Mouse (Mus musculus) liver, embryonic 14.5 days (tissue): Measurements from ENCODE around the gene Sytl3. TPM values are rescaled to one million over a fixed set of nuclear protein-coding genes. Genes with fewer than 3 reads are reported as not detected.
"Not testable (repeated sequence)": the region's sequence is repeated elsewhere in the genome, so short reads cannot be mapped to it uniquely, and the experiment has no call there.

ENCODE experiments used
- ATAC-seq: fragments of 200-750 bp; cut with Nextera tagmentation; 2 replicates; pipeline ENCODE4 v1.8.0; 2017; ENCODE audit warnings: moderate number of reproducible peaks, mild to moderate bottlenecking, moderate library complexity; ENCODE audit not compliant: insufficient read depth
- DNase-seq, 3 experiments: peaks; one replicate each; pipeline ENCODE4 v3.0.0-alpha.2; 2012 to 2013; ENCODE audit warnings: low read depth in 3 of 3, low spot score in 3 of 3
- H3K27ac ChIP-seq: fragments of 300-500 bp; sonication (generic); 2 replicates; pipeline ENCODE4 v1.5.1; 2014; ENCODE audit warnings: moderate library complexity, mild to moderate bottlenecking, control low read depth, inconsistent platforms
- H3K27me3 ChIP-seq: fragments of 300-500 bp; sonication (generic); 2 replicates; pipeline ENCODE4 v1.6.1; 2014; ENCODE audit warnings: mild to moderate bottlenecking, low read length, moderate library complexity; ENCODE audit not compliant: control insufficient read depth, insufficient read depth
- H3K36me3 ChIP-seq: fragments of 300-500 bp; sonication (generic); replicated peaks from 2 replicates; pipeline ENCODE4 v1.6.1; 2014; ENCODE audit warnings: low read depth; ENCODE audit not compliant: control insufficient read depth, insufficient read depth
- H3K4me1 ChIP-seq, 2 experiments: fragments of 200-500 bp in 1 of 2; fragments of 300-500 bp in 1 of 2; sonication (generic) in 1 of 2; replicated peaks; 2 replicates each; pipeline ENCODE4 v1.6.1; 2012 to 2014; ENCODE audit warnings: antibody characterized with exemption in 1 of 2, inconsistent platforms in 1 of 2, low read length in 1 of 2; ENCODE audit not compliant: control insufficient read depth in 2 of 2, insufficient read depth in 2 of 2
- H3K4me2 ChIP-seq: fragments of 300-500 bp; sonication (generic); 2 replicates; pipeline ENCODE4 v1.6.1; 2014; ENCODE audit warnings: low read depth, mild to moderate bottlenecking, control low read depth, moderate library complexity
- H3K4me3 ChIP-seq, 2 experiments: fragments of 200-500 bp in 1 of 2; fragments of 300-500 bp in 1 of 2; sonication (generic) in 1 of 2; 2 replicates each; pipeline ENCODE4 v1.5.1; 2012 to 2014; ENCODE audit warnings: low read depth in 2 of 2, low read length in 2 of 2, mild to moderate bottlenecking in 2 of 2, control low read depth in 1 of 2, inconsistent platforms in 1 of 2, moderate library complexity in 1 of 2; ENCODE audit not compliant: insufficient read depth in 1 of 2
- H3K9ac ChIP-seq: fragments of 300-500 bp; sonication (generic); replicated peaks from 2 replicates; pipeline ENCODE4 v1.6.1; 2014; ENCODE audit warnings: mild to moderate bottlenecking, control low read depth, moderate library complexity
- H3K9me3 ChIP-seq: fragments of 300-500 bp; sonication (generic); 2 replicates; pipeline ENCODE4 v1.6.1; 2016; ENCODE audit warnings: low read length, mixed read lengths; ENCODE audit not compliant: control insufficient read depth
- CTCF ChIP-seq: IDR thresholded peaks from 2 replicates; pipeline ENCODE4 v1.5.1; 2016; ENCODE audit warnings: antibody characterized with exemption, low read depth, control low read depth
- WGBS: fragments of 180-500 bp; shearing (Covaris S2); extraction: QIAGEN DNeasy Blood & Tissue Kit; methylation state at CpG from one replicate; pipeline ENCODE4 v1.1.7; 2014; ENCODE audit not compliant: insufficient replicate concordance; 5-methylcytosine and 5-hydroxymethylcytosine counted together
- polyA plus RNA-seq, 2 experiments: library from polyadenylated mRNA; depleted of rRNA in 1 of 2; stranded (reverse) in 1 of 2; unstranded in 1 of 2; fragments of >200 nt; fragmentation: Nextera tagmentation in 1 of 2; extraction: Ambion mirVana in 1 of 2; gene quantifications; 2 replicates each; pipeline versions ENCODE4 v1.2.1 to v1.2.3; 2012 to 2014

The Sytl3 gene
- polyA plus RNA-seq, 2 experiments: 0.06 TPM; not detected in 1

DNA sequence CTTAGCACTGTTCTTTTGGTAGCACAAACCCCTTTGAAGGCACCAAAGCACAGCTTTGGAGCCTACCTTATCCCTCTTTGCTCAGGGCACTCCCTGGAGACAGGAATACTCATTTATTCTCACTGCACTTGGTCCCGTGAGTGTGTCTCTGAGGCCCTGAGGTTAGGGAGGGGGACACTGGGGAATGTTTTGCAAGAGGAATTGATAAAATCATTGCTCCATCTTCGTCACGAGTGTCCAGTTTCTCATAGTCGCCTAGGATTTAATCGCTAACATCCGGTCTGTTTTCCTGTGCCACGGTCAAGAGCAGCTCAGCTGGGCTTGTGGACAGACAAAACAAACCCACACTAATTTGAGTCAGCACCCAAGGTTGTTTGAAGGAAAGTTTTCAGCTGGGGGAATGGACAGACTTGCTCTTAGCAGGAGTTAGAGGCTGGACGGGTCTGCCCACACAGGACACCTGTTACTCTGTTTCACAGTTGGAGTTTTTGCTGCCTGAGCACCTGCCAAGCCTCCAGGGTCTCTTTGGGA, 26.5 kb downstream of the Sytl3 start:
- not testable (repeated sequence) for H3K27me3 ChIP-seq, H3K27ac ChIP-seq, H3K36me3 ChIP-seq, H3K9me3 ChIP-seq, H3K4me3 ChIP-seq, H3K9ac ChIP-seq, ATAC-seq, H3K4me2 ChIP-seq, H3K4me1 ChIP-seq, DNase-seq
- WGBS: 44% methylated on average over 2 of the region's 8 CpGs

- H3K4me3 ChIP-seq, H3K9me3 ChIP-seq, H3K9ac ChIP-seq, H3K4me2 ChIP-seq, H3K4me1 ChIP-seq, H3K36me3 ChIP-seq, DNase-seq, ATAC-seq, H3K27ac ChIP-seq, H3K27me3 ChIP-seq: not testable (repeated sequence)
- WGBS: 64% methylated on average over 2 of the region's 4 CpGs
Measured at GRCm38 (mm10) chr17:6686299-6686971, 27.5 kb downstream of the Sytl3 start.

DNA sequence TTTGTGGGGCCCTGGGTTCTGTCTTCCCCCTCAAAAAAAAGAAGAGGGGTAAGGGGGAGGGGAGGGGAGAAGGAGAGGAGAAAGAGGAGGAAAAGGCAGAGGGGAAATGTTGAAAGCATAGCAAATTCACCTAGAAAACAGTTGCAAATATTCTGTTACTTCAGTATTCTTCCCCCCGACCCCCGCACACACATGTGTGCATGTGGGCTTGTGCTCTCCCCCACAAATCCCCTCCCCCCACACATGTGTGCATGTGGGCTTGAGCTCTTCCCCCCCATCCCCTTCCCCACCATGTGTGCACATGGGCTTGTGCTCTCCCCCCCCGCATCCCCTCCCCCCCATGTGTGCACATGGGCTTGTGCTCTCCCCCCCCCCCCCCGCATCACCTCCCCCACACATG, 30.5 kb downstream of the Sytl3 start:
- not testable (repeated sequence) for H3K9ac ChIP-seq, H3K4me1 ChIP-seq, H3K36me3 ChIP-seq, H3K27me3 ChIP-seq, DNase-seq, H3K4me3 ChIP-seq, ATAC-seq, H3K4me2 ChIP-seq, H3K27ac ChIP-seq, H3K9me3 ChIP-seq
- 100% methylated on average over 2 of the region's 4 CpGs for WGBS

GRCm38 (mm10) chr17:6691596-6691995, 32.7 kb downstream of the Sytl3 start:
- ATAC-seq, H3K9me3 ChIP-seq, H3K4me2 ChIP-seq, H3K27ac ChIP-seq, H3K27me3 ChIP-seq, H3K4me1 ChIP-seq, H3K4me3 ChIP-seq, DNase-seq, H3K9ac ChIP-seq, H3K36me3 ChIP-seq: not testable (repeated sequence)
- 5% methylated on average over 2 of the region's 2 CpGs for WGBS
- peak; percentile 76 for TF ChIP-seq CTCF

DNA sequence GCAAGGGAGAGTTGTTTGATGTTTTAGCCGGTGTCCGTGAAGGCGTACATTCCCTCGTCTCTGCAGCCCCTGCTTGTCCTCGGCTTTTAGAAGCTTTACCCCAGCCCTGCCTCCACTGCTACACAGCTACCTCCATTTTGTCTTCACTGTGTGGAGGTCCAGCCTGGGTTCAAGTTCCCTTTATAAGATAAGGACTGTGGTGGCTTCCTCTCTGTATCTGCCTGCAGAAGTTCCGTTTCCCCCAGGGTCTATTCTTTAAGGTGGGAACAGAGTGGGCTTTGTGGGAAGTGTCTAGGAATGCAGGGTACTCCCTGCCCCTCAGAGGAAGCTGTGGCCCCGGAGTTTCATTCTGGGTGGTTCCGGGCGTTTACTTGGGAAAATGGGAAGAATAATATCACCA, 36.8 kb downstream of the Sytl3 start:
- not testable (repeated sequence) for H3K36me3 ChIP-seq, H3K9me3 ChIP-seq, H3K27me3 ChIP-seq, H3K4me2 ChIP-seq, H3K27ac ChIP-seq, H3K9ac ChIP-seq, DNase-seq, H3K4me1 ChIP-seq, H3K4me3 ChIP-seq, ATAC-seq
- WGBS: 49% methylated on average over 9 of the region's 9 CpGs

GRCm38 (mm10) chr17:6696521-6696920, 37.6 kb downstream of the Sytl3 start:
- not testable (repeated sequence) for H3K9me3 ChIP-seq, H3K4me1 ChIP-seq, H3K4me2 ChIP-seq, ATAC-seq, H3K27me3 ChIP-seq, H3K4me3 ChIP-seq, H3K27ac ChIP-seq, H3K36me3 ChIP-seq, DNase-seq, H3K9ac ChIP-seq
- WGBS: 49% methylated on average over 7 of the region's 8 CpGs
